Mouse (Mus musculus) CH12.LX (cell line): Measurements from ENCODE around the gene Dmbx1. TPM values are rescaled to one million over a fixed set of nuclear protein-coding genes. Genes with fewer than 3 reads are reported as not detected.

Source experiments
- DNase-seq: peaks from one replicate; pipeline ENCODE4 v3.0.0-alpha.2; 2013; ENCODE audit errors: extremely low read depth
- H3K27ac ChIP-seq: 2 replicates; pipeline ENCODE4 v1.5.1; 2012; ENCODE audit warnings: low read depth, mild to moderate bottlenecking, control low read depth, moderate library complexity; ENCODE audit not compliant: insufficient read depth
- H3K27me3 ChIP-seq: replicated peaks from 2 replicates; pipeline ENCODE3; 2012; ENCODE audit warnings: inconsistent platforms
- H3K36me3 ChIP-seq, 2 experiments: replicated peaks in 1 of 2; 2 replicates each; pipeline versions ENCODE3 to v1.6.1; 2012; ENCODE audit warnings: inconsistent platforms in 1 of 2, low read length in 1 of 2, mild to moderate bottlenecking in 1 of 2, mixed read lengths in 1 of 2, moderate library complexity in 1 of 2; ENCODE audit not compliant: control insufficient read depth in 1 of 2, insufficient read depth in 1 of 2
- H3K4me1 ChIP-seq, 2 experiments: 2 replicates each; pipeline ENCODE4 v1.6.1; 2012; ENCODE audit warnings: inconsistent platforms in 1 of 2, moderate library complexity in 1 of 2; ENCODE audit not compliant: insufficient read depth in 2 of 2, control insufficient read depth in 1 of 2
- H3K4me2 ChIP-seq: 2 replicates; pipeline ENCODE4 v1.6.1; 2012; ENCODE audit warnings: low read depth, mild to moderate bottlenecking, control low read depth; ENCODE audit not compliant: poor library complexity, insufficient read depth, severe bottlenecking
- H3K4me3 ChIP-seq, 3 experiments: fragments of 150-350 bp in 1 of 3; sonication (generic) in 1 of 3; replicated peaks in 1 of 3; 2 replicates each; pipeline versions ENCODE3 to v1.5.1; 2011 to 2012; ENCODE audit warnings: low read depth in 2 of 3, low read length in 2 of 3, mild to moderate bottlenecking in 2 of 3, moderate library complexity in 2 of 3, control low read depth in 1 of 3, improper control_type of control experiment in 1 of 3, inconsistent platforms in 1 of 3, mixed read lengths in 1 of 3; ENCODE audit not compliant: poor library complexity in 1 of 3
- H3K79me2 ChIP-seq: replicated peaks from 2 replicates; pipeline ENCODE4 v1.6.1; 2012; ENCODE audit warnings: mild to moderate bottlenecking, moderate library complexity; ENCODE audit not compliant: control insufficient read depth, poor library complexity, insufficient read depth, severe bottlenecking; ENCODE audit errors: extremely low read depth
- H3K9ac ChIP-seq: 2 replicates; pipeline ENCODE4 v1.6.1; 2012; ENCODE audit warnings: low read depth, mild to moderate bottlenecking, control low read depth, moderate library complexity; ENCODE audit not compliant: insufficient read depth
- H3K9me3 ChIP-seq: replicated peaks from 2 replicates; pipeline ENCODE3; 2012; ENCODE audit warnings: low read length, inconsistent platforms, mixed read lengths
- BHLHE40 ChIP-seq: IDR thresholded peaks from 2 replicates; pipeline ENCODE4 v1.6.1; 2011; ENCODE audit warnings: mild to moderate bottlenecking, low read depth, low read length, improper control_type of control experiment
- CHD1 ChIP-seq: IDR thresholded peaks from 2 replicates; pipeline ENCODE4 v1.6.1; 2012; ENCODE audit warnings: low read depth, low read length, improper control_type of control experiment, inconsistent platforms
- CTCF ChIP-seq, 2 experiments: IDR thresholded peaks in 1 of 2; conservative IDR thresholded peaks in 1 of 2; 2 replicates each; pipeline ENCODE4 v1.5.1; 2011 to 2012; ENCODE audit warnings: low read depth in 2 of 2, low read length in 2 of 2, improper control_type of control experiment in 1 of 2, inconsistent platforms in 1 of 2, mild to moderate bottlenecking in 1 of 2, moderate library complexity in 1 of 2
- ELF1 ChIP-seq: IDR thresholded peaks from 2 replicates; pipeline ENCODE4 v1.6.1; 2014; ENCODE audit warnings: low read depth, mild to moderate bottlenecking, inconsistent platforms, low read length, improper control_type of control experiment
- EP300 ChIP-seq: IDR thresholded peaks from 2 replicates; pipeline ENCODE4 v1.6.1; 2011; ENCODE audit warnings: low read length, improper control_type of control experiment
- ETS1 ChIP-seq: conservative IDR thresholded peaks from 2 replicates; pipeline ENCODE4 v1.6.1; 2012; ENCODE audit warnings: low read depth, mild to moderate bottlenecking, inconsistent platforms, low read length, improper control_type of control experiment, moderate library complexity
- GABPA ChIP-seq: IDR thresholded peaks from 2 replicates; pipeline ENCODE4 v1.6.1; 2012; ENCODE audit warnings: low read depth, low read length, improper control_type of control experiment, inconsistent platforms; ENCODE audit not compliant: insufficient replicate concordance
- HCFC1 ChIP-seq: IDR thresholded peaks from 2 replicates; pipeline ENCODE4 v1.6.1; 2012; ENCODE audit warnings: low read depth, mild to moderate bottlenecking, inconsistent platforms, low read length, improper control_type of control experiment
- IRF4 ChIP-seq: IDR thresholded peaks from 2 replicates; pipeline ENCODE4 v1.6.1; 2014; ENCODE audit warnings: low read depth, mild to moderate bottlenecking, inconsistent platforms, low read length, improper control_type of control experiment
- JUN ChIP-seq: IDR thresholded peaks from 2 replicates; pipeline ENCODE4 v1.6.1; 2011; ENCODE audit warnings: low read depth, mild to moderate bottlenecking, low read length, improper control_type of control experiment, moderate library complexity; ENCODE audit not compliant: insufficient read depth
- KAT2A ChIP-seq: IDR thresholded peaks from 2 replicates; pipeline ENCODE4 v1.6.1; 2012; ENCODE audit warnings: low read length, improper control_type of control experiment, inconsistent platforms; ENCODE audit not compliant: insufficient replicate concordance
- MXI1 ChIP-seq: IDR thresholded peaks from 2 replicates; pipeline ENCODE4 v1.6.1; 2011; ENCODE audit warnings: mild to moderate bottlenecking, low read depth, low read length, improper control_type of control experiment
- MYC ChIP-seq: IDR thresholded peaks from 2 replicates; pipeline ENCODE4 v1.6.1; 2011; ENCODE audit warnings: low read depth, mild to moderate bottlenecking, improper control_type of control experiment, low read length
- NELFE ChIP-seq: IDR thresholded peaks from 2 replicates; pipeline ENCODE4 v1.6.1; 2011; ENCODE audit warnings: low read depth, low read length, improper control_type of control experiment
- PAX5 ChIP-seq: IDR thresholded peaks from 2 replicates; pipeline ENCODE4 v1.6.1; 2012; ENCODE audit warnings: low read length, inconsistent platforms, mixed read lengths
- RAD21 ChIP-seq: IDR thresholded peaks from 2 replicates; pipeline ENCODE4 v1.6.1; 2011; ENCODE audit warnings: low read depth, mild to moderate bottlenecking, low read length, improper control_type of control experiment, moderate library complexity
- RCOR1 ChIP-seq: conservative IDR thresholded peaks from 2 replicates; pipeline ENCODE4 v1.6.1; 2012; ENCODE audit warnings: low read depth, mild to moderate bottlenecking, inconsistent platforms, low read length, improper control_type of control experiment
- TCF12 ChIP-seq: IDR thresholded peaks from 2 replicates; pipeline ENCODE4 v1.6.1; 2014; ENCODE audit warnings: low read depth, mild to moderate bottlenecking, inconsistent platforms, low read length, improper control_type of control experiment
- UBTF ChIP-seq: IDR thresholded peaks from 2 replicates; pipeline ENCODE4 v1.6.1; 2012; ENCODE audit warnings: low read depth, mild to moderate bottlenecking, inconsistent platforms, low read length, improper control_type of control experiment, moderate library complexity
- USF1 ChIP-seq: IDR thresholded peaks from 2 replicates; pipeline ENCODE4 v1.6.1; 2014; ENCODE audit warnings: low read depth, mild to moderate bottlenecking, inconsistent platforms, low read length, improper control_type of control experiment
- USF2 ChIP-seq: conservative IDR thresholded peaks from 2 replicates; pipeline ENCODE4 v1.6.1; 2011; ENCODE audit warnings: low read depth, low read length, improper control_type of control experiment
- ZC3H11A ChIP-seq: IDR thresholded peaks from 2 replicates; pipeline ENCODE4 v1.6.1; 2012; ENCODE audit warnings: low read depth, mild to moderate bottlenecking, inconsistent platforms, low read length, improper control_type of control experiment
- ZMIZ1 ChIP-seq: IDR thresholded peaks from 2 replicates; pipeline ENCODE4 v1.6.1; 2012; ENCODE audit warnings: low read depth, mild to moderate bottlenecking, inconsistent platforms, low read length, improper control_type of control experiment
- ZNF384 ChIP-seq: IDR thresholded peaks from 2 replicates; pipeline ENCODE4 v1.6.1; 2012; ENCODE audit warnings: low read depth, low read length, improper control_type of control experiment, inconsistent platforms
- dilution Hi-C: fragments of 300-500 bp; cut with MboI; formaldehyde crosslinking; loops from 2 replicates; pipeline ENCODE4 v1.14.3; 2020; ENCODE audit warnings: low sequenced_read_pairs; ENCODE audit not compliant: extremely low pct_unique_long_range_greater_than_20kb, extremely low pct_ligation_motif_present
- in situ Hi-C: fragments of 300-500 bp; cut with MboI; formaldehyde crosslinking; loops from 3 replicates; pipeline ENCODE4 v1.14.3; 2019; ENCODE audit warnings: low sequenced_read_pairs, low pct_ligation_motif_present, low pct_unique_long_range_greater_than_20kb, mixed read lengths
- polyA plus RNA-seq: library from polyadenylated mRNA; unstranded; fragments of >175 nt; gene quantifications from 2 replicates; pipeline ENCODE4 v1.2.1, GENCODE M21; 2012; ENCODE audit warnings: low read depth; ENCODE audit not compliant: insufficient read length
- total RNA-seq, 2 experiments: library from RNA; depleted of rRNA; stranded (reverse); fragments of 300-350 nt in 1 of 2; fragments of >200 nt in 1 of 2; gene quantifications; 2 replicates each; pipeline ENCODE4 v1.2.3; 2012 to 2014

Dmbx1 gene
- total and polyA plus RNA-seq, 3 experiments: not detected

DNA sequence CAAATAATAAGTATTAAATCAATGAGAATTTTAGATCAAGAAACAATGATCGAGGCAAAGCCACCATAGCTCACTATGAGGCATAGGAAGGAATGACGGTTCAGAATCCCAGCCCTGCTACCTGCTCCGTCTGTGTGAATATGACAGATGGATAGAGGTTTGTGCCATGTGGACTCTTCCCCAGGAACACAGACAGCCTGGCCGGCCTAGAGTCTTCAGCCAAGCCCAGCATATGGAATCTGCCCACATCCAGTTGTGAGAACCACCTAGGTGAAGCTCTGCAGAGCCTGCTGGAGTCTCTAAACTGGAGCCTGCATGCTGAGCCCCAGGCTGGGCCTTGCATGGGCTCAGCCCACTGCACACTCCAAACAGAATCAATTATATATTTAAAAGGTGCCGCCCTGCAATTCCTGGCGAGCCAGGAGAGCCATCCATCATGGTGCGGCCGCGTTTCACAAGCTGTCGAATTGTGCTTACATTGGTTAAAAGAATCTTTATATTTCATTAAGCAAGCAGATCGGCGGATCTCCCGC lies 8.1 kb downstream of the Dmbx1 start:
- Histone ChIP-seq H3K4me3 (no peak overlapping the region), H3K4me1 (no peaks in the 10 kb centered on the region), H3K9ac (no peak overlapping the region), H3K27me3 (peaks cover 92% of the 10 kb centered on the region), H3K27ac (no peak overlapping the region), H3K9me3 (no peaks in the 10 kb centered on the region), H3K36me3 (no peaks in the 10 kb centered on the region), H3K79me2 (no peaks in the 10 kb centered on the region), H3K4me2 (no peak overlapping the region)
- TF ChIP-seq TCF12 (no peak), ZMIZ1 (no peak), BHLHE40 (no peak), ZC3H11A (no peak), UBTF (no peak), ZNF384 (no peak), ELF1 (no peak), USF2 (no peak), KAT2A (no peak), CTCF (conservative IDR thresholded peaks at IDR 0.05 in 1 of 2, IDR thresholded peaks at IDR 0.05 in 1 of 2; ENCODE audit: low read depth in 2 of 2, low read length in 2 of 2) (no peak), MXI1 (no peak), RCOR1 (no peak), MYC (no peak), USF1 (no peak), GABPA (no peak), NELFE (no peak), EP300 (no peak), HCFC1 (no peak)
- DNase-seq: no peak
- dilution Hi-C loops (no loop called here), in situ Hi-C loops (no loop called here)

DNA sequence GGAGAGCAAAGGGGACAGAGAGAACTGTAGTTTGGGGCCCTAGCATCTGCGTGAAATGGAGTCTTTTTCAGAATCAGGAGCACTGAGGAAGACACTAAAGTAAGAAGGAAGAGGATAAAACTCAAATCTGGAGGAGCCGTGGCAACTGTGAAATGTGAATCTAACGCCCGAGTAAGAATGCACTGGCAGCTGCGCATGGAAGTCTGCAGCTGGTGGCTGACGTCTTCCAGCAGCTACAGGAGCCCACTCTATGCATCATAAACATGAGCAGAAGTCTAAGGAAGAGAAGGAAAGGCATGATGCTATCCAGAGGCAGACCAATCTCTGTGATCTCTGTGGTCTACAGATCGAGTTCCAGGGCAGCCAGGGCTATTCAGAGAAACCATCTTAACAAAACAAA lies 12.1 kb downstream of the Dmbx1 start:
- H3K9ac ChIP-seq: no peak overlapping the region
- TF ChIP-seq BHLHE40 (no peak), CHD1 (no peak), RAD21 (no peak), GABPA (no peak), MXI1 (no peak), JUN (no peak), PAX5 (no peak), ETS1 (no peak), ZNF384 (no peak), ZMIZ1 (no peak), HCFC1 (no peak), IRF4 (no peak)
- TF ChIP-seq, all 38 proteins: peak for 0
- H3K27ac ChIP-seq: no peak overlapping the region
- H3K36me3 ChIP-seq: no peaks in the 10 kb centered on the region
- H3K27me3 ChIP-seq: peaks cover 86% of the 10 kb centered on the region
- dilution Hi-C loops (no loop called here), in situ Hi-C loops (no loop called here)
- no peak for DNase-seq
- H3K4me2 ChIP-seq: no peak overlapping the region
- no peak overlapping the region for H3K4me3 ChIP-seq
- H3K9me3 ChIP-seq: no peaks in the 10 kb centered on the region
- H3K4me1 ChIP-seq: no peaks in the 10 kb centered on the region; a peak in 1 of 4 replicates
- no peaks in the 10 kb centered on the region for H3K79me2 ChIP-seq
